13 mouse cellular contexts compared by ENCODE assay signal in genomic region chr14:25535583-25535943, GRCm38 (mm10).
DNase-seq lines count a peak whose midpoint lies in the region; ATAC-seq and TF ChIP-seq lines count a peak whose summit lies in the region.
"Had no signal": no experiment of that assay in that cellular context is flagged by ENCODE, and none has a peak within 500 bp of the region (broad histone marks: within the 10 kb centered on the region; RNA-seq: fewer than 3 reads in every experiment).

No protein-coding gene starts in this region.

- no peak for TF ChIP-seq EP300 in liver, postnatal 0 days (IDR thresholded peaks at IDR 0.05; ENCODE audit: low read depth)

- H3K9me3 ChIP-seq in liver, embryonic 12.5 days (replicated peaks), result no peaks in the 10 kb centered on the region
- H3K9me3 ChIP-seq in liver, postnatal 0 days (ENCODE audit: low read length), result no peaks in the 10 kb centered on the region
- no peaks in the 10 kb centered on the region for H3K9me3 ChIP-seq in limb, embryonic 15.5 days
- H3K9me3 ChIP-seq: intestine, embryonic 15.5 days had no signal

- H3K4me1 ChIP-seq in liver, embryonic 12.5 days, result peaks cover 84% of the 10 kb centered on the region
- peaks cover 45% of the 10 kb centered on the region for H3K4me1 ChIP-seq in liver, postnatal 0 days (ENCODE audit: insufficient read depth)
- H3K4me1 ChIP-seq in cerebellum, adult 2 months (ENCODE audit: control insufficient read depth, insufficient read depth, low read length), result peaks cover 84% of the 10 kb centered on the region
- peaks cover 67% of the 10 kb centered on the region for H3K4me1 ChIP-seq in limb, embryonic 15.5 days

- no peak overlapping the region; the same call in 1 of the 2 replicates for H3K4me2 ChIP-seq in liver, embryonic 12.5 days
- no peak overlapping the region for H3K4me2 ChIP-seq in liver, postnatal 0 days (ENCODE audit: low read depth, low read length)
- no peak overlapping the region for H3K4me2 ChIP-seq in limb, embryonic 15.5 days
- H3K4me2 ChIP-seq: intestine, embryonic 15.5 days had no signal

- no peak for TF ChIP-seq POLR2A in cerebellum, adult 2 months (IDR thresholded peaks at IDR 0.05; ENCODE audit: borderline replicate concordance, insufficient read depth, low read length)

- peak overlapping the region; percentile 79 for H3K27ac ChIP-seq in liver, embryonic 12.5 days
- H3K27ac ChIP-seq in liver, postnatal 0 days (ENCODE audit: low read depth), result no peak overlapping the region
- peak overlapping the region; percentile 70 for H3K27ac ChIP-seq in cerebellum, adult 2 months (ENCODE audit: insufficient read depth, low read length)
- peak overlapping the region; percentile 29 for H3K27ac ChIP-seq in limb, embryonic 15.5 days
- H3K27ac ChIP-seq: intestine, embryonic 15.5 days had no signal

- no peak for TF ChIP-seq CTCF in liver, postnatal 0 days (IDR thresholded peaks at IDR 0.05; ENCODE audit: low read depth)
- no peak for TF ChIP-seq CTCF in cerebellum, adult 2 months (IDR thresholded peaks at IDR 0.05; ENCODE audit: borderline replicate concordance, insufficient read depth, low read depth, low read length)

- peak; percentile 36 for DNase-seq in gastrocnemius, adult 18-20 months (ENCODE audit: low spot score)
- no peak for DNase-seq in gastrocnemius, postnatal 36 days
- DNase-seq in liver, postnatal 0 days, result no peak
- DNase-seq in cerebellum, adult 2 months, result peak; percentile 70 to 78
- DNase-seq in adrenal gland, adult 8-10 months, result no peak
- DNase-seq in embryo, embryonic 10.5 days (ENCODE audit: low spot score), result no peak
- DNase-seq: kidney, postnatal 25 days; spleen, adult 18-20 months had no signal

- H3K9ac ChIP-seq in liver, embryonic 12.5 days, result peak overlapping the region; percentile 54
- H3K9ac ChIP-seq in liver, postnatal 0 days (replicated peaks), result no peak overlapping the region
- no peak overlapping the region for H3K9ac ChIP-seq in limb, embryonic 15.5 days
- H3K9ac ChIP-seq: intestine, embryonic 15.5 days had no signal

- H3K4me3 ChIP-seq in liver, embryonic 12.5 days, result no peak overlapping the region
- no peak overlapping the region for H3K4me3 ChIP-seq in liver, postnatal 0 days (ENCODE audit: low read depth, low read length)
- H3K4me3 ChIP-seq in cerebellum, adult 2 months (replicated peaks; ENCODE audit: insufficient read depth, low read depth, low read length), result no peak overlapping the region
- no peak overlapping the region for H3K4me3 ChIP-seq in limb, embryonic 15.5 days
- H3K4me3 ChIP-seq: erythroblast, embryonic 14.5 days; intestine, embryonic 15.5 days had no signal

- 74% methylated on average over 4 of the region's 4 CpGs for WGBS in liver, embryonic 12.5 days (ENCODE audit: insufficient replicate concordance)
- WGBS in liver, postnatal 0 days (ENCODE audit: insufficient replicate concordance), result 83% methylated on average over 4 of the region's 4 CpGs
- 12% methylated on average over 4 of the region's 4 CpGs for WGBS in cerebellum, adult 2 months
- WGBS in limb, embryonic 15.5 days, result 71% methylated on average over 4 of the region's 4 CpGs

- peaks cover 40% of the 10 kb centered on the region for H3K36me3 ChIP-seq in liver, embryonic 12.5 days
- H3K36me3 ChIP-seq in liver, postnatal 0 days (replicated peaks; ENCODE audit: insufficient read depth, low read length), result peaks cover 32% of the 10 kb centered on the region
- H3K36me3 ChIP-seq in limb, embryonic 15.5 days, result peaks cover 51% of the 10 kb centered on the region
- H3K36me3 ChIP-seq: G1E had no signal

- ATAC-seq in liver, embryonic 12.5 days, result no peak
- ATAC-seq in liver, postnatal 0 days, result no peak
- ATAC-seq in limb, embryonic 15.5 days (ENCODE audit: insufficient number of reproducible peaks, low FRiP score, low TSS enrichment, low read depth), result no peak
- ATAC-seq: intestine, embryonic 15.5 days had no signal

- intact Hi-C loops in gastrocnemius, postnatal 36 days (cut with DNase I), result no loop called here

- H3K27me3 ChIP-seq in liver, embryonic 12.5 days (replicated peaks), result no peaks in the 10 kb centered on the region
- no peaks in the 10 kb centered on the region for H3K27me3 ChIP-seq in liver, postnatal 0 days (ENCODE audit: insufficient read depth, low read length)
- H3K27me3 ChIP-seq in cerebellum, adult 2 months (ENCODE audit: control insufficient read depth, insufficient read depth, low read length), result no peaks in the 10 kb centered on the region
- H3K27me3 ChIP-seq in limb, embryonic 15.5 days, result no peaks in the 10 kb centered on the region
- H3K27me3 ChIP-seq: intestine, embryonic 15.5 days had no signal

Comparison
In these comparisons a context has a peak if more than half of its experiments do, and no peak if none do; other contexts are left out.
1. DNase-seq: peak in gastrocnemius, adult 18-20 months (single experiment) and cerebellum, adult 2 months (2 of 2); none in gastrocnemius, postnatal 36 days (0 of 2), liver, postnatal 0 days (single experiment), adrenal gland, adult 8-10 months (single experiment) and embryo, embryonic 10.5 days (single experiment).